Mouse (Mus musculus) CH12.LX (cell line): ENCODE results near the gene Edem3.

ENCODE experiments used
- HCFC1 ChIP-seq: IDR thresholded peaks from 2 replicates; pipeline ENCODE4 v1.6.1; 2012; ENCODE audit warnings: low read depth, mild to moderate bottlenecking, inconsistent platforms, low read length, improper control_type of control experiment
- MAFK ChIP-seq: IDR thresholded peaks from 2 replicates; pipeline ENCODE4 v1.6.1; 2011; ENCODE audit warnings: low read length, improper control_type of control experiment; ENCODE audit not compliant: insufficient replicate concordance
- MAX ChIP-seq: IDR thresholded peaks from 2 replicates; pipeline ENCODE4 v1.6.1; 2011; ENCODE audit warnings: low read length, improper control_type of control experiment
- MEF2A ChIP-seq: IDR thresholded peaks from 2 replicates; pipeline ENCODE4 v1.6.1; 2014; ENCODE audit warnings: low read depth, mild to moderate bottlenecking, inconsistent platforms, low read length, improper control_type of control experiment, borderline replicate concordance
- MYC ChIP-seq: IDR thresholded peaks from 2 replicates; pipeline ENCODE4 v1.6.1; 2011; ENCODE audit warnings: low read depth, mild to moderate bottlenecking, improper control_type of control experiment, low read length
- POLR2A ChIP-seq: IDR thresholded peaks from 2 replicates; pipeline ENCODE4 v1.6.1; 2011; ENCODE audit warnings: low read depth, mild to moderate bottlenecking, improper control_type of control experiment, low read length
- USF2 ChIP-seq: conservative IDR thresholded peaks from 2 replicates; pipeline ENCODE4 v1.6.1; 2011; ENCODE audit warnings: low read depth, low read length, improper control_type of control experiment
- ZNF384 ChIP-seq: IDR thresholded peaks from 2 replicates; pipeline ENCODE4 v1.6.1; 2012; ENCODE audit warnings: low read depth, low read length, improper control_type of control experiment, inconsistent platforms

DNA sequence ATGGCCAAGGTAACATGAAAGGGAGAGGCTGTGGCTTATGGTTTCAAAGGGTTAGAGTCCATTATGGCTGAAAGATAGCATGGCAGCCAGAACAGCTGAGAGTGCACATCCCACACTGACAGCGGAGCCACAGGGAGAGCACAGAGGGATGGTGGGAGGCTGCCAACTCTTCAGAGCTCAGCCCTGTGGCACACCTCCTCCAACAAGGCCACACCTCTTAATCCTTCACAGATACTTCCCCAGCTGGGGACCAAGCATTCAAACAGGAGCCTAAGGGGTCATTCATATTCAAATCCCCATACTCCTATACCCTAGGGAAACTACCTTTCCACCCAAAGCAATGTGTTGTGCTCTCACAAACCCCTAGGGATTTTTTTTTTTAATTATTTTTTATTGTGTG is 23.4 kb downstream of the Edem3 start:
- TF ChIP-seq ZNF384 (no peak), POLR2A (no peak), MEF2A (no peak), HCFC1 (no peak), MAFK (no peak), MAX (no peak), USF2 (no peak), MYC (no peak)
